Mouse (Mus musculus) limb, embryonic 14.5 days (tissue): Measurements from ENCODE around the gene Ctsg. TPM values are rescaled to one million over a fixed set of nuclear protein-coding genes. Genes with fewer than 3 reads are reported as not detected.
"Not testable (repeated sequence)": the region's sequence is repeated elsewhere in the genome, so short reads cannot be mapped to it uniquely, and the experiment has no call there.

ENCODE experiments used
- ATAC-seq: fragments of 200-750 bp; cut with Nextera tagmentation; 2 replicates; pipeline ENCODE4 v1.8.0; 2017; ENCODE audit warnings: low read depth, moderate number of reproducible peaks, moderate TSS enrichment; ENCODE audit not compliant: low FRiP score
- DNase-seq: peaks from one replicate; pipeline ENCODE4 v3.0.0-alpha.2; 2015; ENCODE audit warnings: low spot score
- H3K27ac ChIP-seq: fragments of 300-500 bp; sonication (generic); replicated peaks from 2 replicates; pipeline ENCODE4 v1.5.1; 2014; ENCODE audit warnings: low read depth, mild to moderate bottlenecking, low read length, moderate library complexity, mixed read lengths
- H3K27me3 ChIP-seq: fragments of 300-500 bp; sonication (generic); 2 replicates; pipeline ENCODE4 v1.6.1; 2014; ENCODE audit warnings: low read length, mixed read lengths; ENCODE audit not compliant: control insufficient read depth, insufficient read depth
- H3K36me3 ChIP-seq: fragments of 300-500 bp; sonication (generic); 2 replicates; pipeline ENCODE4 v1.6.1; 2014; ENCODE audit warnings: mild to moderate bottlenecking, low read length, moderate library complexity, mixed read lengths; ENCODE audit not compliant: control insufficient read depth, insufficient read depth
- H3K4me1 ChIP-seq: fragments of 300-500 bp; sonication (generic); 2 replicates; pipeline ENCODE4 v1.6.1; 2014; ENCODE audit warnings: antibody characterized with exemption, low read length, mixed read lengths; ENCODE audit not compliant: control insufficient read depth, insufficient read depth
- H3K4me2 ChIP-seq: fragments of 300-500 bp; sonication (generic); replicated peaks from 2 replicates; pipeline ENCODE4 v1.6.1; 2014; ENCODE audit warnings: low read depth, mild to moderate bottlenecking, low read length, moderate library complexity; ENCODE audit not compliant: severe bottlenecking
- H3K4me3 ChIP-seq: fragments of 300-500 bp; sonication (generic); replicated peaks from 2 replicates; pipeline ENCODE4 v1.5.1; 2014; ENCODE audit warnings: low read length
- H3K9ac ChIP-seq: fragments of 300-500 bp; sonication (generic); 2 replicates; pipeline ENCODE4 v1.6.1; 2014; ENCODE audit warnings: mild to moderate bottlenecking, low read depth, low read length, moderate library complexity; ENCODE audit not compliant: severe bottlenecking
- H3K9me3 ChIP-seq: fragments of 300-500 bp; sonication (generic); 2 replicates; pipeline ENCODE4 v1.6.1; 2016; ENCODE audit warnings: low read length; ENCODE audit not compliant: control insufficient read depth
- POLR2A ChIP-seq: fragments of 200-500 bp; IDR thresholded peaks from 2 replicates; pipeline ENCODE4 v1.8.0; 2012; ENCODE audit warnings: inconsistent platforms, mild to moderate bottlenecking, moderate library complexity, borderline replicate concordance; ENCODE audit not compliant: insufficient read depth, insufficient read length; ENCODE audit errors: extremely low read depth
- WGBS: fragments of 180-500 bp; shearing (Covaris S2); extraction: QIAGEN DNeasy Blood & Tissue Kit; methylation state at CpG from one replicate; pipeline ENCODE4 v1.1.7; 2014; 5-methylcytosine and 5-hydroxymethylcytosine counted together
- polyA plus RNA-seq, 2 experiments: library from polyadenylated mRNA; depleted of rRNA in 1 of 2; stranded (reverse) in 1 of 2; unstranded in 1 of 2; fragments of >200 nt; fragmentation: Nextera tagmentation in 1 of 2; extraction: Ambion mirVana in 1 of 2; gene quantifications; 2 replicates each; pipeline versions ENCODE4 v1.2.1 to v1.2.3; 2012 to 2014

Gene Ctsg
- polyA plus RNA-seq, 2 experiments, result 0.30 to 0.39 TPM

GRCm38 (mm10) chr14:56093353-56093752, 9.0 kb downstream of the Ctsg start:
- no peaks in the 10 kb centered on the region for H3K4me1 ChIP-seq
- no peak overlapping the region for H3K27ac ChIP-seq
- no peak overlapping the region for H3K9ac ChIP-seq
- no peaks in the 10 kb centered on the region for H3K36me3 ChIP-seq
- H3K27me3 ChIP-seq, result no peaks in the 10 kb centered on the region
- DNase-seq (no peak), ATAC-seq (no peak)
- no peaks in the 10 kb centered on the region for H3K9me3 ChIP-seq
- no peak for TF ChIP-seq POLR2A
- H3K4me3 ChIP-seq, result no peak overlapping the region
- H3K4me2 ChIP-seq, result no peak overlapping the region
- 73% methylated on average over 2 of the region's 2 CpGs for WGBS

GRCm38 (mm10) chr14:56086711-56087110, 15.7 kb downstream of the Ctsg start:
- Histone ChIP-seq H3K9me3 (no peaks in the 10 kb centered on the region), H3K36me3 (no peaks in the 10 kb centered on the region), H3K9ac (no peak overlapping the region), H3K4me3 (no peak overlapping the region), H3K4me2 (no peak overlapping the region), H3K27me3 (no peaks in the 10 kb centered on the region), H3K4me1 (no peaks in the 10 kb centered on the region), H3K27ac (no peak overlapping the region)
- ATAC-seq (no peak), DNase-seq (no peak)
- no peak for TF ChIP-seq POLR2A
- WGBS, result 75% methylated on average over 3 of the region's 3 CpGs

- ATAC-seq, result no peak
- TF ChIP-seq POLR2A, result no peak
- DNase-seq, result no peak
These were observed 17.2 kb downstream of the Ctsg start, which contains the start of gene Mcpt8 for GRCm38 (mm10) chr14:56085167-56085566. Gene Mcpt8, minus strand, starts transcription at chr14:56085273.

GRCm38 (mm10) chr14:56082016-56082415, 20.4 kb downstream of the Ctsg start:
- no peak overlapping the region for H3K9ac ChIP-seq
- no peak for TF ChIP-seq POLR2A
- ATAC-seq (no peak), DNase-seq (no peak)
- H3K9me3 ChIP-seq, result no peaks in the 10 kb centered on the region
- no peaks in the 10 kb centered on the region for H3K27me3 ChIP-seq
- no peak overlapping the region for H3K4me3 ChIP-seq
- H3K4me1 ChIP-seq, result no peaks in the 10 kb centered on the region
- WGBS, result 86% methylated on average over 4 of the region's 4 CpGs
- no peak overlapping the region for H3K27ac ChIP-seq
- H3K4me2 ChIP-seq, result no peak overlapping the region
- no peaks in the 10 kb centered on the region for H3K36me3 ChIP-seq

More at GRCm38 (mm10) chr14:56085167-56085566, 17.2 kb downstream of the Ctsg start, which contains the start of gene Mcpt8:
- Histone ChIP-seq H3K27me3 (no peaks in the 10 kb centered on the region), H3K9me3 (no peaks in the 10 kb centered on the region), H3K4me1 (no peaks in the 10 kb centered on the region), H3K4me2 (no peak within 1 kb of the TSS), H3K36me3 (no peaks in the 10 kb centered on the region), H3K9ac (no peak within 1 kb of the TSS), H3K4me3 (no peak within 1 kb of the TSS), H3K27ac (no peak within 1 kb of the TSS)
- 89% methylated on average over 2 of the region's 2 CpGs for WGBS

- DNase-seq, H3K9me3 ChIP-seq, H3K27ac ChIP-seq, H3K4me3 ChIP-seq, H3K27me3 ChIP-seq, ATAC-seq, H3K4me1 ChIP-seq, H3K36me3 ChIP-seq, H3K9ac ChIP-seq, H3K4me2 ChIP-seq: not testable (repeated sequence)
- 60% methylated on average over 3 of the region's 3 CpGs for WGBS
These were observed 40.2 kb downstream of the Ctsg start, which contains the start of gene Mcpt4 for GRCm38 (mm10) chr14:56062213-56062612. Gene Mcpt4, minus strand, starts transcription at chr14:56062313.

- Histone ChIP-seq H3K27ac (no peak overlapping the region), H3K9ac (no peak overlapping the region), H3K36me3 (no peaks in the 10 kb centered on the region), H3K4me2 (no peak overlapping the region), H3K27me3 (no peaks in the 10 kb centered on the region), H3K9me3 (no peaks in the 10 kb centered on the region), H3K4me1 (no peaks in the 10 kb centered on the region), H3K4me3 (no peak overlapping the region)
- DNase-seq (no peak), ATAC-seq (no peak)
- WGBS, result 83% methylated on average over 4 of the region's 4 CpGs
- no peak for TF ChIP-seq POLR2A
These were observed 44.7 kb downstream of the Ctsg start for GRCm38 (mm10) chr14:56057722-56058121.
